Comparison of ENCODE assay signal across 10 mouse cellular contexts in genomic region chr6:122769771-122770759, GRCm38 (mm10). TPM values are rescaled to one million over a fixed set of nuclear protein-coding genes. Genes with fewer than 3 reads are reported as not detected.
DNase-seq lines count a peak whose midpoint lies in the region; ATAC-seq and TF ChIP-seq lines count a peak whose summit lies in the region.
"Had no signal": no experiment of that assay in that cellular context is flagged by ENCODE, and none has a peak within 500 bp of the region (broad histone marks: within the 10 kb centered on the region; RNA-seq: fewer than 3 reads in every experiment).

No protein-coding gene starts in this region.

- WGBS in hindbrain, embryonic 14.5 days, result 45% methylated on average over 10 of the region's 10 CpGs
- 45% methylated on average over 10 of the region's 10 CpGs for WGBS in olfactory bulb, adult 2 months
- 60% methylated on average over 10 of the region's 10 CpGs for whole genome bisulfite sequencing in kidney, embryonic 15.5 days
- 60% methylated on average over 10 of the region's 10 CpGs for WGBS in intestine, embryonic 15.5 days

- H3K4me3 ChIP-seq in layer of hippocampus, adult 2 months, result no peak overlapping the region
- no peak overlapping the region for H3K4me3 ChIP-seq in hindbrain, embryonic 14.5 days (replicated peaks; ENCODE audit: low read length)
- no peak overlapping the region for H3K4me3 ChIP-seq in olfactory bulb, adult 2 months (ENCODE audit: insufficient read depth, low read depth, low read length)
- H3K4me3 ChIP-seq in kidney, embryonic 15.5 days (replicated peaks), result no peak overlapping the region
- H3K4me3 ChIP-seq in intestine, embryonic 15.5 days (replicated peaks), result no peak overlapping the region

- intact Hi-C loops in heart, postnatal 36 days (cut with DNase I), result no loop called here

- peak overlapping the region; percentile 73 for H3K27ac ChIP-seq in layer of hippocampus, adult 2 months
- peak overlapping the region; percentile 51 for H3K27ac ChIP-seq in hindbrain, embryonic 14.5 days
- H3K27ac ChIP-seq in olfactory bulb, adult 2 months (ENCODE audit: insufficient read depth, low read depth, low read length), result peak overlapping the region; percentile 62
- no peak overlapping the region for H3K27ac ChIP-seq in kidney, embryonic 15.5 days
- no peak overlapping the region for H3K27ac ChIP-seq in intestine, embryonic 15.5 days

- peak; percentile 45 to 57 for DNase-seq in layer of hippocampus, adult 2 months (ENCODE audit: low spot score in 2 of 2)
- no peak for DNase-seq in layer of hippocampus, postnatal 10 days (ENCODE audit: low spot score in 2 of 2)
- peak; percentile 67 for DNase-seq in brain, embryonic 18.5 days (ENCODE audit: low read depth, low spot score)
- DNase-seq in hindbrain, embryonic 14.5 days (ENCODE audit: low spot score), result peak; percentile 78
- DNase-seq in heart, postnatal 36 days, result no peak
- DNase-seq: gastrocnemius, postnatal 25 days; lung, adult 2 months had no signal

- TF ChIP-seq POLR2A in olfactory bulb, adult 2 months (IDR thresholded peaks at IDR 0.05; ENCODE audit: insufficient read depth, low read depth, low read length), result no peak

- H3K9me3 ChIP-seq in hindbrain, embryonic 14.5 days (ENCODE audit: control insufficient read depth, low read length), result no peaks in the 10 kb centered on the region
- no peaks in the 10 kb centered on the region for H3K9me3 ChIP-seq in kidney, embryonic 15.5 days (replicated peaks)
- H3K9me3 ChIP-seq in intestine, embryonic 15.5 days, result no peaks in the 10 kb centered on the region

- H3K9ac ChIP-seq in hindbrain, embryonic 14.5 days, result peak overlapping the region; percentile 31; the same call in 1 of the 2 replicates
- no peak overlapping the region for H3K9ac ChIP-seq in kidney, embryonic 15.5 days
- H3K9ac ChIP-seq in intestine, embryonic 15.5 days, result no peak overlapping the region

- ATAC-seq in hindbrain, embryonic 14.5 days (ENCODE audit: low FRiP score), result peak; percentile 82
- no peak for ATAC-seq in kidney, embryonic 15.5 days (replicated peaks; ENCODE audit: low FRiP score)
- no peak for ATAC-seq in intestine, embryonic 15.5 days

- H3K4me2 ChIP-seq in hindbrain, embryonic 14.5 days (replicated peaks), result no peak overlapping the region; the same call in 1 of the 2 replicates
- no peak overlapping the region for H3K4me2 ChIP-seq in kidney, embryonic 15.5 days
- H3K4me2 ChIP-seq in intestine, embryonic 15.5 days (replicated peaks), result no peak overlapping the region

- no peak for TF ChIP-seq CTCF in layer of hippocampus, adult 2 months (conservative IDR thresholded peaks at IDR 0.05)
- TF ChIP-seq CTCF in olfactory bulb, adult 2 months (IDR thresholded peaks at IDR 0.05; ENCODE audit: insufficient read depth, low read depth, low read length), result no peak

- H3K4me1 ChIP-seq in hindbrain, embryonic 14.5 days (replicated peaks; ENCODE audit: control insufficient read depth, insufficient read depth, low read length), result peaks cover 24% of the 10 kb centered on the region
- peaks cover 13% of the 10 kb centered on the region for H3K4me1 ChIP-seq in olfactory bulb, adult 2 months (ENCODE audit: control insufficient read depth, insufficient read depth, low read length)
- peaks cover 5% of the 10 kb centered on the region for H3K4me1 ChIP-seq in kidney, embryonic 15.5 days
- H3K4me1 ChIP-seq in intestine, embryonic 15.5 days (replicated peaks), result peaks cover 3% of the 10 kb centered on the region; the same call in 1 of the 2 replicates

- no peaks in the 10 kb centered on the region for H3K36me3 ChIP-seq in hindbrain, embryonic 14.5 days (replicated peaks; ENCODE audit: control insufficient read depth, insufficient read depth)
- no peaks in the 10 kb centered on the region for H3K36me3 ChIP-seq in kidney, embryonic 15.5 days
- no peaks in the 10 kb centered on the region for H3K36me3 ChIP-seq in intestine, embryonic 15.5 days

- no peaks in the 10 kb centered on the region for H3K27me3 ChIP-seq in hindbrain, embryonic 14.5 days (ENCODE audit: control insufficient read depth, insufficient read depth, low read length)
- peaks cover 12% of the 10 kb centered on the region for H3K27me3 ChIP-seq in kidney, embryonic 15.5 days
- no peaks in the 10 kb centered on the region for H3K27me3 ChIP-seq in intestine, embryonic 15.5 days (replicated peaks)

RNA-seq across cellular contexts. Expression of gene Slc2a3, which starts 31.4 kb away (rescaled TPM):
- 100 to 1,000 TPM; 104 to 109 TPM for total RNA-seq in layer of hippocampus, adult 2 months (2021)
- 100 to 1,000 TPM in 1 of 2 experiments, 10 to 100 TPM in 1; 99.1 to 117 TPM for total RNA-seq in layer of hippocampus, postnatal 10 days (2021)
- 40.1 and 51.6 TPM in 2 replicates for polyA plus RNA-seq in hindbrain, embryonic 14.5 days (2014; fragmentation: Nextera tagmentation; extraction: Ambion mirVana)
- polyA plus RNA-seq in olfactory bulb, adult 2 months (2012; ENCODE audit: insufficient read depth, insufficient read length, low replicate concordance, missing spikeins), result not detected in 2 replicates
- total RNA-seq in heart, postnatal 36 days (2021), result 1 to 10 TPM; 1.6 to 2.0 TPM
- 7.8 and 10.4 TPM in 2 replicates for polyA plus RNA-seq in kidney, embryonic 15.5 days (2015; fragmentation: Nextera tagmentation; extraction: Ambion mirVana)
- polyA plus RNA-seq in intestine, embryonic 15.5 days (2015; fragmentation: Nextera tagmentation; extraction: Ambion mirVana), result 11.3 and 13.4 TPM in 2 replicates

RNA-seq across cellular contexts. Expression of gene Foxj2, which starts 49.6 kb away (rescaled TPM):
- total RNA-seq in layer of hippocampus, adult 2 months (2021), result 10 to 100 TPM; 28.8 to 30.7 TPM
- total RNA-seq in layer of hippocampus, postnatal 10 days (2021), result 10 to 100 TPM; 24.3 to 27.8 TPM
- 9.5 and 11.0 TPM in 2 replicates for polyA plus RNA-seq in hindbrain, embryonic 14.5 days (2014; fragmentation: Nextera tagmentation; extraction: Ambion mirVana)
- polyA plus RNA-seq in olfactory bulb, adult 2 months (2012; ENCODE audit: insufficient read depth, insufficient read length, low replicate concordance, missing spikeins), result not detected in 2 replicates
- 10 to 100 TPM; 33.4 to 34.7 TPM for total RNA-seq in heart, postnatal 36 days (2021)
- 6.0 and 6.3 TPM in 2 replicates for polyA plus RNA-seq in kidney, embryonic 15.5 days (2015; fragmentation: Nextera tagmentation; extraction: Ambion mirVana)
- polyA plus RNA-seq in intestine, embryonic 15.5 days (2015; fragmentation: Nextera tagmentation; extraction: Ambion mirVana), result 3.9 and 4.5 TPM in 2 replicates

Comparison
In these comparisons a context has a peak if more than half of its experiments do, and no peak if none do; other contexts are left out.
1. DNase-seq: peak in layer of hippocampus, adult 2 months (2 of 2), brain, embryonic 18.5 days (single experiment) and hindbrain, embryonic 14.5 days (single experiment); none in layer of hippocampus, postnatal 10 days (0 of 2) and heart, postnatal 36 days (0 of 2).
2. H3K27ac ChIP-seq: peak in layer of hippocampus, adult 2 months (single experiment), hindbrain, embryonic 14.5 days (single experiment) and olfactory bulb, adult 2 months (single experiment); none in kidney, embryonic 15.5 days (single experiment) and intestine, embryonic 15.5 days (single experiment).